Mouse (Mus musculus): Measurements from ENCODE around the gene Usf2.
A peak's percentile ranks its signal among the peaks of the same experiment; 100 is the strongest.

Gene Usf2

DNA sequence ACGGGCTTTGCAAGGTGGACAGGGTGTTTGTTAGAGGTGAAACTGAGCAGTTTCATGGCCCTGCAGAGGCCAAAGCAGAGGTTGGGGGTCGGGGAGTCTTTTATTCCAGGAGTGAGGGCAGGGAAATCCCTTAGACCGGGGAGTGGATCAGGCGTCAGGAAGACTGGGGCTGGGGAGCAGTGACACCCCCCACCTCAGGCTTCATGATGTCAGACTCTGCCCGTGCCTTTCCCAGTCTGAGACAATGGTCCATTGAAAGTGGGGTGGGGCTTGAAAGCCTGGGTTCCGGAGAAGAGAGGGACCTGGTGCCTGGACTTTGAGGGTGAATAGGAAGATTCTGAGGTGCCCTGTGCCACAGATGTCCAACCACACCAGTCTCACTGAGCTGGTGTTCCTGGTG is 39.9 kb downstream of the Usf2 start:
- no peak for DNase-seq

DNA sequence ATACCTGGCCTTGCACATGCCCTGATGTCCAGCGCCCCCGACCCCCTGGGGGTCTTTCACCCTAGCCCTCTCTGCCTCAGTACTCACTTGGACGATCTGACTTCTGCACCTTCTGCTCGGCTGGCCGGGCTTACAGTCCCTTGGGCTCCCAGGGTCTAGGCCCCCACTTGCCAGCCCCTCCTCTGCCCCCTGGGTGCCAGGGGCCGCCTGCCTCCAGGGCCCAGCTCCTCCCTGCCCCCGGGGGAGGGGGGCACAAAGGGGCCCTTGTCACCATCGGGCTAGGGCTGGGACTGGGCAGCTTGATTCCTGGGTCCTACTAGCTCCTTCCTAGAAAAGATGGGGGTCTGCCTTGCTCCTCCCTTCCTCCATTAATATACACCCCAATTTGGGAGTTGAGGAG is 41.9 kb downstream of the Usf2 start, which contains the start of gene Mag:
TSS of gene Mag (minus strand) at position 142 of the 400 bp plus-strand sequence.
- no peak for DNase-seq

DNA sequence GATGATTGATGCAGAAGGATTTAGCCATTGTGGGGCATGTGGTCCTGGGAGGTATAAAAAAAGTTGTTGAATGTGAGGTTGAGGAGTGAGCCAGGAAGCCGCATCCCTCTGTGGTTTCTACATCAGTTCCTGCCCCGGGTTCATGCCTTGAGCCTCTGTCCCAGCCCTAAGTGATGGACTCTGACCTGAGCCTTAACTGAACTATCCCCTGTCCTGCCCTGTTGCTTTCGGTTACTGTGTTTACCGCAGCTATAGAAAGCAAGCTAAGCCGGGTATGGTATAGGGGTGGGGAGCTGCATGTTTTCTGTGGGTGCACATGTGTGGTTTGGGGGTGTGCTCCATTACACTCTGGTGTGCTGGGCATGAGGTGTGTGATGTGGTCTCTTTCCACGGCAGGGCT is 46.8 kb downstream of the Usf2 start:
- no peak for DNase-seq

DNA sequence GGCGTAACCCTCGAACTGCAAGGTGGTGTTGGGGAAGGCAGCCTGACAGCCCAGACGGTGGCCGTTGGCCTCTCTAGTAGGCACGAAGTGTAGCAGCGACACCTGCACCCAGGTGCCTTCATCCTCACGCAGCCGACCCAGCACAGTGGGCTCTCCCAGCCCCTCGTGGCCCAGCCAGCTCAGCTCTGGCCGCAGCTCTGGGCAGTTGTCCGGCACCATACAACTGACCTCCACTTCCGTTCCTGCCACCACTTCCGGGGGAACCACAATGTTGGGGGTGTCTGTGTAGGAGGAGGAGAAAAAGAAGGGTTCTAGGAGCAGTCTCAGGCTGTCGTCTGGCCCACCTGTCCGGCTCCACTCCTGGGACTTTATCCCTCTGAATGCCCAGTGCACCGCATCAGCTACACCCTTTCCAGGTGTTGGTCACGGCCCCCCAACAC is 47.6 kb downstream of the Usf2 start:
- peak in 1 of 2 experiments; percentile 13 for DNase-seq

DNA sequence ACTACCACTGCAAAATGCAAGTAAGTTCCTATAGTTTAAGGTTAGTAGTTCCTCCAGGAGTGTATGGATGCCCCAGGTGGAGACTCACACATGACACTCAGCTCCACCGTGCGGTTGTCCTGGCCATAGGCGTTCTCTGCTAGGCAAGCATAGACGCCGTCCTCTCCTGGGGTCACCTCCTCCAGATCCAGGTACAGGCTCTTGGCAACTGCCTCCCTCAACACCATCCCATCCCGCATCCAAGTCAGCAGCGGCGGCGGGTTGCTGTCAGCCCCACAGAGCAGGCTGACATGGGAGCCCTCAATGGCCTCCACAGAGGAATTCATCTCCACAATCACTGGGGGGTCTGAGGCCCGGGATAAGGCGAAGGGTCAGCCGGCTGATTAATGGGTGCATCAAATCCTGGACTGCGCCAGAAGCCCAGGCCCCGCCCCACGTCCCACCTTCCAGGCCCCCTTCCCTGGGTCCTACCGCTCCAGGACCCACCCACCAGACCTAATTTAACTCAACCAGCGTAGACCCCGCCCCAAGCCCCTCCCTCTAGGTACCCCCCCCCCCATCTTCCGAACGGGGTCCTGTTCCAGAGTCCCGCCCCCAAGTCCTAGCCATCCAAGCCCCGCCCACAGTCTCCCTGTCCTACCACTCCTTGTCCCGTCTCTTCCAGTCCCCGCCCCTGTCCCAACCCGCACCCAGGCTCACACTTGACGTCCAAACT is 48.2 kb downstream of the Usf2 start:
- DNase-seq = peak; percentile 43 to 59

DNA sequence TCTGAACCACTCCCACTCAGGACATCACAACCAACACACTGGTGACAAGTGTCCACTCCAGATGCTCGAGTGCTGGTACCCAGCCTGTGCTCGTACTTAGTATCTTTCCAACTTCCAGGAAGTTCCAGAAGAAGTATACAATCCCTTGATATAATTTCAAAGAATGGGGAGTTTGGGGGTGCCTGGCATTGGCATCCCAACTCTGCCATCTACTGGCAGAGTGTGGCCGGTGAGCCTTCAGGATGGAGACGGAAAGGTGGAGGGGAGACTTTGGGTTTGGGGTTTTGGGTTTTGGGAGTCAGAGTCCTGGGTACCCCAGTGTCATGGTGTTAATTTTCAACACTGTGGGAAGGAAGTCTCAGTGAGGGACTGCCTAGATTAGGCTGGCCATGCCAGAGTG is 52.6 kb downstream of the Usf2 start:
- DNase-seq = peak in 1 of 2 experiments; percentile 29

Measured in lung, postnatal 4 days (tissue).